Mouse (Mus musculus) urinary bladder, adult 2 months (tissue): ENCODE data around the gene Esd. TPM values are rescaled to one million over a fixed set of nuclear protein-coding genes. Genes with fewer than 3 reads are reported as not detected.
A peak's percentile ranks its signal among the peaks of the same experiment; 100 is the strongest.

ENCODE experiments used
- DNase-seq: peaks from one replicate; pipeline ENCODE4 v3.0.0; 2022; ENCODE audit warnings: low spot score
- polyA plus RNA-seq: library from polyadenylated mRNA; depleted of rRNA; stranded (reverse); fragments of >200 nt; gene quantifications from 2 replicates; pipeline ENCODE4 v1.2.3, GENCODE M21; 2012; rRNA removed

Esd gene
- 247 and 326 TPM in 2 replicates for polyA plus RNA-seq

DNA sequence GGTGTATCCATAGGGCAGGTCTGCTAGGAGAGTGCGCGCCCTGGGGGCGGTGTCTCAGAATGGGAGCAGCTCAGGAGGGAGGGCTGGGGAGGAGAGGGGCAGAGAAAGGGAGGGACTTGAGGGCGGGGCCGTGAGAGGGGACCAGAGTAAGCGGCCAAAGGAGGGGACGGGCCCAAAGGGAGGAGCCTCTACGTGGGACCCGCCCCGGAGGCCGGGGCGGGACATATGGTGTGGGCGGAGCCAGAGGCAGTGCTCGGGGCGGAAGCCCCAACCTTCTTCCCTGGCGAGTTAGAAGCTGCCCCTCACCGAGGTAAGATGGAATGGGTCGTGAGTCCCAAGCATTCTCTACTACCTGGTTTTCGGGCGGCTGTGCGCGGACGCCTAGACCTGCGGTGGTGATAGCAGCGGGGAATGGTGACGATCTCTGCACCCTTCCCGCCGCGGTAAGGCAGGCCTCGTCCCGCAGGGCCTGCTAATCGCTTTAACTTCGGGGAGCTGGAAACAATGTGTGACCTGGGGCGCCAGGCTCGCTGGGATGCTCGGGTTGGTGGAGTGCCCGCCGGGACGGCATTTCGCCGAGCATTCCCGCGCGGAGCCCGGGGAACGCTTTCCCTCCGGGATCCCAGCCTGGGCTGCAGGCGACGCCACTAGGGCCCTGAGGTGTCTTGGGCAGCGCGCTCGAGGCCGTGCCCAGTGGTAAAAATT is at the start of gene Esd:
Gene Esd (plus strand): TSS at position 219 of the 705 bp plus-strand sequence.
- DNase-seq, result peak; percentile 80

DNA sequence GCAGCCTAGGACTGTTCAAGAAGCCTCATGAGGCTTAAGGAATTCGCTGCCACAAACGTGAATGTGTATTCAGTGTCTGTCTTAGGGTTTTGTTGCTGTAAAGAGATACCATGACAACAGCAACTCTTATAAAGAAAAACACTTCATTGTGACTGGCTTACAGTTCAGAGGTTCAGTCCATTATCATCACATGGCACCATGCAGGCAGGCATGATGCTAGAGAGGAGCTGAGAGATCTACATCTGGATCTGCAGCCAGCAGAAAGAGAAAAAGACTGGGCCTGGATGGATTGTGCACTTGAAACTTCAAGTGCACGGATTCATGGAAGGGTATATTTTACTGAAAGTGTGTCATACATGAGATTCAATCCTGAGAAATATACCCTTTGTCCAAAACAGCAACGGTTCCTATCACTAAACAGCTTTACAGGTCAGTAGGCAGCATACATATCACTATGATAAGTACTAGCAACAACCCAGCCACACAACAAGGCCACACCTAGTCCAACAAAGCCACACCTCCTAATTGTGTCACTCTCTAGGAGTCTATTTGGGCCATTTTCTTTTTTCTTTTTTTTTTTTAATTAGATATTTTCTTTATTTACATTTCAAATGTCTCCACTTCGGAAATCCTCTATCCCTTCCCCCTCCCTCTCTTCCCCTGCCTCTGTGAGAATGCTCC is 47.7 kb upstream of the Esd start:
- no peak for DNase-seq

DNA sequence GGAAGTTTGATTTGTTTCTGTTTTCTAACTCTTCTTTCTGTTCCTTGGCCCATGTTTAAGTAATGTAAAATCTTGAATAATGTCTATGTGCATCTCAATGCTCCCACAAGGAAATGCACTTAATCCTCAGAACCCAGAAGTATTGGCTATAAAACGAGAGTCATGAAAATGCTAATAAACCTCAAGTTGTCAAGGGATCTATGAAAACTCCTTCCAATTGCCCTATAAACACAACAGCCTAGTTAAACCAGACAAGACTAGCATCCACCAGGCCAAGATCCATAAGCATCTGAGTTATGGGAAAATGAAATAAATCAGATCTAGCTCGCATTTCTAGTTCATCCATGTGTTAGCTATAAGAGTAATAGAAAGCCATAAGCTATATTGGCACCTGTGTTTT is 40.1 kb upstream of the Esd start:
- no peak for DNase-seq

DNA sequence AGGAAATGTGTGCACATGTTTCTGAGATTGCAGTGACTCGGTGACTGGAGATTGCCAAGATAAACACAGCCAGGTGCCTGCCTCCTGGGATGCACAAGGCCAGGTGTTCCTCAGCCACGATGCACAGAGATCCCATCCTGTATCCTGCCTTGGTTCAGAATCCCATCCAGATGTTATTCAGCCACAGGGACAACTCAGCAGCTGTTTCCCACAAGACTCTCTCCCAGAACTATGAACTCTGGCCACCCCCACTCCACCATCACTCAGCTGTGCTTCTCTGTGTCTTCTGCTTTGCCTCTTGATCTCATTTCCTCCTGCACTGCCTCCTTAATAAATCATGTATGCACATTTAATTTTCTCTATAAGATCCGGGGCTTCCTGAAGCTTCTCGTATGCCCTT is 35.3 kb upstream of the Esd start:
- no peak for DNase-seq

DNA sequence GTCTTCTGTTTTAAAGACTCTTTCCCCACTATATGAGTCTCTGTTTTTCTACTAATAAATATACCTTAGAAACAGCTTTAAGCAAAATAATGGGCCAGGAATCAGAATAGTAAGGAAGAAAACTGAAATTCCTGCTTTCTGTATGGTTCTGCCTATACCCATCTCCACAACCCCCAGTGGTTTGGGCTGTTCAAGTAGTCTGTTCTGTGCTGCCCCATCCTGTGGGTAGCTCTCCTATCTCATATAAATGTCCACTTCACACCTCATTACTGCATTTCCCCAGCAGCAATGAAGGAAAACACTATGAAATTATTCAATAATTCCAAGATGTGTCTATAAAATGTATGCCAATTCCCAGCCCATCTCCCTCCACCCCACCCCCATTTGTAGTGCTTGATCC is 34.7 kb upstream of the Esd start:
- DNase-seq, result no peak

DNA sequence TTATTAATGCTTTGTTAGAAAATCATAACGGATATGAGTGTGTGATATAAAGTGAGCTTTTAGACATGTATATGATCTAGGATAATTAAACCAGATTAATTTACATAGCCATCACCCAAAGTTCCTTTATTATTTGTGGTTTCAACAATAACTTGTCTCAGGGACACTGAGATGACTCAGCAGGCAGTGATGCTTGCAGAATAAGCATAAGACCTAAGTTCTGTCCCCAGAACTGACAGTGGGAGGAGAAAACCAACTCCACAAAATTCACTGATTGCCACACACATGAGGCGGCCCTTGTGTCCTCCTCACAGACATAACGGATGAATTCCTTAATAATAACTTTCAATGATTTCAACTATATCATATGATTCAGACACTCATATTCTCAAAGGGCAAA is 32.9 kb upstream of the Esd start:
- DNase-seq, result no peak

DNA sequence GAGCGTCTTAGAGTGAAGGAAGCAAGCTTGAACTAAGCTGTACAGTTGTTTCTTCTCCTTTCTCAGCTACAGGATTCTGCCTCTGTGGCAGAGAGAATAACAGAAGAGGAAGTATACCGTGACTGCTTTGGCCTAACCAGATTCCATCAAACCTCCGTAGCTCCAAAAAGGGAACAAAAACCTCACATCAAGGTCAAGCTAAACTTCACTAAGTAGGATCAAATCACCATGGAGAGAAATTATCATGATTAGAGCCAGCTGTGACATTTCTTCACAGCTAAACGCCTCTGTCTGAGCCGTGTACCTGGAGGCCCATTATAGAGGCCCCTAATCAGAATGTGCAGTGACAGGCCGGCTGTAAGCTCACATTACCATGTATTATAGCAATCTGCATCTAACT is 28.2 kb upstream of the Esd start:
- DNase-seq, result no peak

DNA sequence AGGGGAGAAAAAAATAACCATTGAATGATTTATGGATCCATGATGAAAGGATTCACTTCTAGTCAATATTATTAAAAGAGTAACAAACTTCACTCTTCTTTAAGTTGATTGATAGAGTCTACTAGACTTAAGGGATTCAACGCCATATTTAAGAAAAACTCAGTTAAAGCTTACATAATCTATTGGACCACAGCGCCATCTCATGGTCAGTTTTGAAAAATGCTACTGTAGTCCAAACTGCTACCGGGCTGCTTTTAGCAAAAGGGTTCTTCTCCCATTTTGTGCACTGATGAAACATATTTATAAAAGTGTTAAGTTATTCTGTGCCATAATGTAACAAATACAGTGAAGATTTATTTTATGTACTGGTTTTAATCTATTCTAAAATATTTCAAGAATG is 23.0 kb upstream of the Esd start:
- no peak for DNase-seq

DNA sequence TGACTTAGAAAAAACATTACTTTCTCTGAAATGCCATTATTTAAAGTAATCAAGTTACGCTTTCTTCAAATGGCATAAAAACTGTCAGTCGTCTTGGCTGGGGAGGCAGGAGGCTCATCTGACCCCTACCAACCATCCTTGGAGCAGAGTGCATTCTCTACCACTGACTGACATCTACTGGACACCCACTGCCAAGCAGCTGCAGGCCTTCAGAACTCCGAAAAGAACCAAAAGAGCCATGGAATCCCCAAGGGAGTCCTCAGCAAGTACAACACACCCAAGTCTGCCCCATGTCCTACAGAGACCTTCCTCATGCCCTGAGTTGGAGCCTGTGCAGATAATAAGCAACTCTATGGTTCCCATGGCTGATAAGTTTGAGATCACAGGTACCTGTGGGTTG is 8.6 kb upstream of the Esd start:
- no peak for DNase-seq

DNA sequence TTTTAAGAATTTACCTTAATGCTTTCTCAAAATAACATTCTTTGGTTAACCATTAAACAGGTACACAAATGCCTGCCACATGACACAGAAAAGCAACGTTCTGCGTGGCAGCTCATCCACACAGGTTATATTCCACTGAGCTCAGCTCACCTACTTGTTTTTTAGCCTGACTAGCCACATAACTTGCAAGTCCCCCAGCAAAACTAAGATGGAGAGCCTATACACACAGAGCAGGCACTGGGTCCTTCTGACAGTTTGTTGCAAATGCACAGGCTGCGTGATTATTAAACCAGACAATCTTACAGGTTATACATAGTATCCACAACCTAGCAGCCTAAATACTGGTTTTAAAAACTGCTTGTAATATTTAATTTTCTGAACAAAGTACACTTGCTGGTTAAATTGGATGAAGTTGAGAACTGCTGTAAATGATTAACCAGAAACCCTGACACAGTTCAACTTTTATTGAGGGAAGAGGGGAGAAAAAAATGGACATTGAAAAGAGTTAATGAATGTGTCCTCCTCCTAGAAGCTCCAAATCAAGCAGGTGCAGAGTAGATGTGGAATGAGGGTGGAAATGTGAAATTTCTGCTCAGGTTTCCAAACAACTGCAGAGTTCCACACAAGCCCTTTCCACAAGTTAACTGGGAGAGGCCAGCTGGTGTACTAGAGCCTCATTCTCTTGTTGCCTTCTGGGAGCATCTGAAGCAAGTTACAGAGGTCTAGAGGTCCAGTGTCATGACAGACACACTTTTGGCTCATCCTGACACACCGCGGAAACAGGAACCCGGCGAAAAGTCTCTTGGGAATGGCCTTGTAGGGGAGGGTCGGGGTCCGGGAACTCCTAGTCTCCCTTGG is 647 bp upstream of the Esd start:
- DNase-seq, result no peak

DNA sequence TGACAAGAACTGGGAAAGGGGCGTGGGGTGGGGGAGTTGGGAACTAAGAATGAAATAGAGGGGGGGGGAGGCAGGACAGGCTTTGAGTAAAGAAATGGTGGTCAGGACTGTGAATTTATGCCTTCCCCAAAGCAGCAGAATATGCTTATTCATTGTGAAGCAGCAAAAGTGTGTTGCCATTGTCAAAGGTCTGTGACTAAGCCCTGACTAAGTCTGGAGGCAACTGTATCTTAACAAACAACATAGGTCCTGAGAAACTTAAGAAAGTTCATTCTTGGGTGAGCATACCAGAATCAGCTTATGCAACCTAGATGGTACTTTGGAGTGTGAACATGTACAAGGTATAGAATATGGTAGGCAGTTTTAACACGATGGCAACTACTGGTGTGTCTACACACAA is 1.3 kb downstream of the Esd start:
- DNase-seq, result no peak

DNA sequence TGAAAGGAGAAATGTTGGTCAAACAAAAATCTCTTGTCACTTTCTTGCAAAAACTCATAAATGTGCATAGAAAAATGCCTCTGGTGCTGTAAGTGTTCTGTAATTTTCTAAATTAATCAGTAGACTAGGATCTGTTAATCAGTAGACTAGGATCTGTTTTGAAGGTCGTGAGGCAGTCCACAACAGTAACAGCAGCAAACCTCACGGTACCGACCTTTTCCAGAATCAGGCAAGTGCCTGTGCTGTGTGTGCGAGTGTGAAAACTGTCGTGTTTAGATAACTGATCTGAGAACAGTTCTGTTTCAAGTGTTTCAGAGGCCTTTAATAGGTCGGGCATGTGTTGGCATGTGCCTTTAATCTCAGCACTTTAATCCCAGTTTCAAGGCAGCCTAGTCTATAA is 3.4 kb downstream of the Esd start:
- DNase-seq, result no peak

DNA sequence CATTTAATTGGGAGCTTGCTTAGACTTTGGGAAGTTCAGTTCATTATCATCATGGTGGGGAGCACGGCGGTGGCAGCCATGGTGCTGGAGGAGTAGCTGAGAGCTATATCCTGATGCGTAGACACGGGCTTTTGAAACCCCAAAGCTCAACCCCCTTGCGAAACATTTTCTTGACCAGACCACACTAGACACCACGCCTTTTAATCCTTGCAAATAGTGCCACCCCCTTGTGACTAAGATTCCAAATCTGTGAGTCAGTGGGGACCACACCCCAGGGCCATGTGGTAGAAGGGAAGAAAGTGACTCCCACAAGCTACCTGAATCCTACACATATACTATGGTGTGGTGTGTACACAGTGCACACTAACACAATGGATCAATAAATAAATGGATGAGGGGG is 4.8 kb downstream of the Esd start:
- DNase-seq, result no peak

DNA sequence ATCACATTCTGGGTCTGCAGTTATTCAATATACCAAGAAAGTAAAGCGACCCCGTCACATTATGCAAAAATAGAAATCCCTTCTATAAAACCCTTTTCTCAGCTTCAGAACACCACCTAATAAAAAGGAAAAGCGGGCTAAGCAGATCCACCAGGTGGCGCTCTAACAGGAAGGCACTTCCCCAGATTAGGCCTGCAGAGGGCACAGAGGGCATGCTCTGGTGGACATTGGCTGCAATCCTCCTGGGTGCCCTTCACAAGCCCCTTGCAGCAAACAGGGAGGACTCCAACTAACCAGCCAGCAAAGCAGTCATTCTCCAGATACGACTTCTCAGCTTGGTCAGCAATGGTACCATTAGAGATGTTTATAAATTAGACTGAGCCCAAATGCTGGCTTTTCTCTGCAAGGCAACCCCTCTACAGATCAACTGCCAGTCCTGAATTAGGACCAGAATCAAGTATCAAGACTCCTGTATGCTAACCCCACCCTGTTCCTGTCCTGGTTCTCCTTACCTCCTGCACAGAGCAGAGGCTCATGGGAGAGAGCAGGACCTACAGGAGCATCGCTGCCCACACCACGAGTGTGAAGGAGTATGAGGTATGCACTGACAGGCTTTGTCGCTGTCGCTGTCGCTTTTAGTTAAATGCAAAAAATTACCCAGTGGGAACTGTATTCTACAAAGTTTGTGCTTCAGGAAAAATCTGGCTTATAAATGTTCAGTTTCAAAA is 32.3 kb downstream of the Esd start:
- peak; percentile 57 for DNase-seq

DNA sequence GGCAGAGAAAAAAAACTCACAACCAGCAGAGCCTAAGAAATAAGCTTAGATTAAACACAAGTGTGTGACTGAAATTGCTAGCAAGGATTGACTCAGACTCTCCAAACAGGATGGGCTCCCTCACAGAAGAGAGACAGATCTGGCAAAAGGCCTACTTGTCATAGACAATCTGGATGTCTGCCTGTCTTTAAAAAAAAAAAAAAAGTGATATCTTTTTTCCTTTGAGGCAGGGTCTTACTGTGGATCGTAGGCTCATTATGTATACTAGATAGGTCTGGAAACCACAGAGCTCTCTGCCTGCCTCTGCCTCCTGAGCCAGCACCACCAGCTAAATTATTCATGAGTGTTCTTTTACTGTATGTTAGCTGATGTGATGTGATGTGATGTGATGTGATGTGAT is 35.8 kb downstream of the Esd start:
- DNase-seq, result no peak

DNA sequence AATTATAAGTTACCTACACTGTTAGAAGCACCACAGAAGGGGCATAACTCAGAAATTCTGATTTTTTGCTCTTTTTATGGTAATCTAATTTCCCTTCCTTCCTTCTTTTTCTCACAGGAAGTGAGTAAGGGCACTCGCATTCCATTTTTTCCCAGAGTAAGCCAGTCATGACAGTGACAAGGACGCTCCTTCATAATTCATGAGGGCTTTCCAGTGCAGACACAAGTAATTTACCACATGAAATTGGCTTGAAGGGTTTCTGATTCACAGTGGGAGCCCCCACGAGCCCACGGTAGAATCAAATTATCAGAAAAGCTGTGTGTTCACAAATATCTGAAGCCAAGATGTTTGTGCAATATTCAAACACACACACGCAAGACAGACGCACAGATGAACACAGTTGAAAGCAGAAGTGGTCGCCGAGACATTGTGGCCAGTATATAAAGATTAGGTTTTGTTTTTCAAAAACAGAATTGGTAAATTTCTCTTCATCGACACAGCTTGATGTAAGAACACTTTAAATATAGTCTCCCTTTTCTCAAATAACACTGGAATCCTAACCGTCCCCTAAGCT is 42.0 kb downstream of the Esd start:
- no peak for DNase-seq

DNA sequence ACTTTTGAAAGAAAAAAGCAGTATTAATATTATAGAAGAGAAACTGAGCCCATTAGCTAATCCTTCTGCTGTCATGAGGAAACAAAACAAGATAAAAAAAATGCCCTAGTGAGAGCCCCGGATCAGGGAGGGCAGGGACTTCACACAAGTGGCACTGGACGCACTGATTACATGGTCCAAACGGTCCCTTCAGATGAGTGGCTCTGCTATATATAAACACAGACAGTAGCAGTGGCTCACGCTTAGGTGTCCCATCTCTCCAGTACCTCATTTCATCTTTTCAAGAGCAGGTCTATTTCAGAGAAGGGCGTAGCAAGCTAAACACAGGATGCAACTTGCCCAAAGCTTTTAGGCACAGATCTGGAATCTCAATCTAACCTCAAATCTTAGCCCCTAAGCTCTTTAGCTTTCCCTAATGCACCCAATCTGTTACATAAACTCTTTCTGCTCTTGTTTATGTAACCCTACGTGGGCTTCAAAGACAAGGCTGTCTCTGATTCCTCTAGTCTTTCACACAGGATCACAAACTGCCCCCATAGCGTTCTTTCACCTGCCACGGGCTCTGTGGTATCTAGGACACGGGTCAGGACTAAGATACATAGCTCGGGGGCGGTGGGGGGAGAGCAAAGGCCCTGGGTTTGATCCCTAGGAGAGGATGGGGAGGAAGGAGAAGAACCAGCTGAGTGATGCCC is 52.3 kb downstream of the Esd start:
- DNase-seq, result no peak

DNA sequence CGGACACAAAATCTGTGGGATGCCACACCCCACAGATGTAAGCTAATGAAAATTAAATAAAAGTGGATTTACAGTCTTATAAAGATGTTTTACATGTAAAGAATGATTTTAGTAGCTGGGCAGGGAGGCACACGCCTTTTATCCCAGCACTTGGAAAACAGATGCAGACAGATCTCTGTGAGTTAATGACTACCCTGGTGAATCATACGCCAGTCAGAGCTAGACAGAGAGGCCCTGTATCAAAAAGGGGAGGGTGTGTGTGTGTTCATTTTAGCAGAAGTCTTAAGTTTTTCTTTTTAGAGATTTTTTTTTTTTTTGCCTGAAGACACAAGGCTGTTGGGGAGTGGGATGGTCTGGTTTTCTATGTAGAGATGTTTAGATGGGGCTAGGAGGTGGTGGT is 55.6 kb downstream of the Esd start:
- DNase-seq, result no peak

DNA sequence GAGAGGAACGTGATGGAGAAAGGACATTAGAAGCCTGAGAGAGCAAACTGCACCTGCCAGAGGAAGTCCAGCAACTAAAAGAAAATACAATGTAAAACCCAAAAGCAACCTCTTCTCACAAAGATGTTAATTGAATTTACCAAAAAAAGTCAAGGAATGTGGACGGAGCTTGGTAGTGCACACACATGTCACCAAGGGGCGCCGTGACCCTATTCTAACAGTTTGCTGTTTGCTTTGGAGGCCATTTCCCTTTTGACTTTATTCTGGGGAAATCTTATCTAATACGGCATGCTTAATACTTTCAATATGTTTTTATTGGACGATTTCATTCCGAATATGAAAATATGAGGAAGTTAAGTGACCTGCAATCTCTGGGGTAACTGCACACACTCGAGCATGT is 56.7 kb downstream of the Esd start:
- no peak for DNase-seq

DNA sequence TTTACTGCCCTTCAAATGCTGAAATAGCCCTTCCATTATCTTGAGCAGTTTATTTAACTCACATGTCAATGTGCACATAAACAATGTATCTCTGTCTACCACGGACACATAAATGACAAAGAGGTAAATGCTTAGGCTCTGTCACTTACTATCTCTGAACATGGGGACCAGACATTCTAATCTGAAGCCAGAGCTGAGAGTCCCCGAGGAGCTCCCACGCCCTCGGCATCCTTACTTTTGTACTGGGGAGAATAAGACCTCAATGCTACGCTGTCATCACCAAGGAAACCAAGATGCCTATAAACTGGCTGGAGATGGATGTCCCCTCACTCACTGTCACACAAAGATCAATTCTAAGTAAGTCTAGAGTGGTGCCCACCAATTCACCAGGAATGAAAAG is 58.4 kb downstream of the Esd start:
- DNase-seq, result no peak

DNA sequence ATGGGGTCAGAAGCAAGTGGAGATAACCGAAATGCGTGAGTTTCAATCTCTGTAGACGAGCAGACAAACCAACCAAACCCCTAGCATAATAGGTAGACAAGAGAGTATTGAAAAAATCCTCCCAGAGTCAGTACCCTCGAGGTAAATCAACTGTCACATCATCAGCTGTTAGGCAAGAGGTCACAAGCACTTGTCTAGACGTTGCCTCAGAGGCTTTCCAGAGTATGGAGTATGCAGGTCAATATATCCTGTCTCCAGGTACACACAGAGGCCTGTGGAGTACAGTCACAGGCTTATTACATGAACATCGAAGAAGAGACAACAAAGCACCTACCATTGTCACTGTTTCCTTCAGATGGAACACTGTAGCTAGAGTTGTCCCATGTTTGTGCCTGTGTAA is 60.7 kb downstream of the Esd start:
- no peak for DNase-seq
